Mouse (Mus musculus) spleen, adult 2 months (tissue): ENCODE data around the gene Chit1.

Experiments used
- CTCF ChIP-seq: fragments of 200-500 bp; IDR thresholded peaks from 2 replicates; pipeline ENCODE4 v1.5.1; 2011; ENCODE audit warnings: mild to moderate bottlenecking, inconsistent platforms; ENCODE audit not compliant: insufficient read depth, insufficient read length, insufficient replicate concordance; ENCODE audit errors: extremely low read depth
- POLR2A ChIP-seq: fragments of 200-500 bp; IDR thresholded peaks from 2 replicates; pipeline ENCODE4 v1.6.1; 2011; ENCODE audit warnings: low read depth, low read length, inconsistent platforms

GRCm38 (mm10) chr1:134076789-134077188 lies 34.3 kb upstream of the Chit1 start:
- TF ChIP-seq CTCF (no peak), POLR2A (no peak)
